Mouse (Mus musculus) heart, embryonic 12.5 days (tissue): Measurements from ENCODE around the gene Erf. TPM values are rescaled to one million over a fixed set of nuclear protein-coding genes. Genes with fewer than 3 reads are reported as not detected.

Source experiments
- ATAC-seq: fragments of 200-750 bp; cut with Nextera tagmentation; 2 replicates; pipeline ENCODE4 v1.8.0; 2017; ENCODE audit warnings: moderate TSS enrichment, moderate library complexity; ENCODE audit not compliant: insufficient number of reproducible peaks, low FRiP score
- H3K27ac ChIP-seq: fragments of 300-500 bp; sonication (generic); 2 replicates; pipeline ENCODE4 v1.5.1; 2016; ENCODE audit warnings: mild to moderate bottlenecking, moderate library complexity; ENCODE audit not compliant: poor library complexity, severe bottlenecking
- H3K27me3 ChIP-seq: fragments of 300-500 bp; sonication (generic); replicated peaks from 2 replicates; pipeline ENCODE4 v1.6.1; 2016; ENCODE audit warnings: mild to moderate bottlenecking, moderate library complexity
- H3K36me3 ChIP-seq: fragments of 300-500 bp; sonication (generic); 2 replicates; pipeline ENCODE4 v1.6.1; 2016; ENCODE audit warnings: mild to moderate bottlenecking, moderate library complexity
- H3K4me1 ChIP-seq: fragments of 300-500 bp; sonication (generic); replicated peaks from 2 replicates; pipeline ENCODE4 v1.6.1; 2016; ENCODE audit warnings: mild to moderate bottlenecking
- H3K4me2 ChIP-seq: fragments of 300-500 bp; sonication (generic); 2 replicates; pipeline ENCODE4 v1.6.1; 2016; ENCODE audit warnings: mild to moderate bottlenecking, moderate library complexity
- H3K4me3 ChIP-seq: fragments of 300-500 bp; sonication (generic); 2 replicates; pipeline ENCODE4 v1.5.1; 2016; ENCODE audit warnings: mild to moderate bottlenecking
- H3K9ac ChIP-seq: fragments of 300-500 bp; sonication (generic); 2 replicates; pipeline ENCODE4 v1.6.1; 2016; ENCODE audit warnings: mild to moderate bottlenecking, moderate library complexity
- H3K9me3 ChIP-seq: fragments of 300-500 bp; sonication (generic); replicated peaks from 2 replicates; pipeline ENCODE4 v1.6.1; 2016; ENCODE audit warnings: mild to moderate bottlenecking, moderate library complexity
- WGBS: fragments of 180-500 bp; shearing (Covaris S2); methylation state at CpG from one replicate; pipeline ENCODE4 v1.1.7; 2016; 5-methylcytosine and 5-hydroxymethylcytosine counted together
- polyA plus RNA-seq: library from polyadenylated mRNA; unstranded; fragments of >200 nt; fragmentation: Nextera tagmentation; extraction: Ambion mirVana; gene quantifications from 2 replicates; pipeline ENCODE4 v1.2.1, GENCODE M21; 2016

Gene Erf
- polyA plus RNA-seq, 1 experiment from 2014 or later: 17.6 TPM

GRCm38 (mm10) chr7:25272445-25273258 lies 22.1 kb upstream of the Erf start:
- H3K4me2 ChIP-seq: no peak overlapping the region
- H3K27ac ChIP-seq: no peak overlapping the region
- H3K9ac ChIP-seq: no peak overlapping the region
- no peaks in the 10 kb centered on the region for H3K27me3 ChIP-seq
- ATAC-seq: no peak
- no peak overlapping the region for H3K4me3 ChIP-seq
- no peaks in the 10 kb centered on the region for H3K9me3 ChIP-seq
- 81% methylated on average over 38 of the region's 38 CpGs for whole genome bisulfite sequencing
- peaks cover 39% of the 10 kb centered on the region for H3K36me3 ChIP-seq
- peaks cover 74% of the 10 kb centered on the region for H3K4me1 ChIP-seq

DNA sequence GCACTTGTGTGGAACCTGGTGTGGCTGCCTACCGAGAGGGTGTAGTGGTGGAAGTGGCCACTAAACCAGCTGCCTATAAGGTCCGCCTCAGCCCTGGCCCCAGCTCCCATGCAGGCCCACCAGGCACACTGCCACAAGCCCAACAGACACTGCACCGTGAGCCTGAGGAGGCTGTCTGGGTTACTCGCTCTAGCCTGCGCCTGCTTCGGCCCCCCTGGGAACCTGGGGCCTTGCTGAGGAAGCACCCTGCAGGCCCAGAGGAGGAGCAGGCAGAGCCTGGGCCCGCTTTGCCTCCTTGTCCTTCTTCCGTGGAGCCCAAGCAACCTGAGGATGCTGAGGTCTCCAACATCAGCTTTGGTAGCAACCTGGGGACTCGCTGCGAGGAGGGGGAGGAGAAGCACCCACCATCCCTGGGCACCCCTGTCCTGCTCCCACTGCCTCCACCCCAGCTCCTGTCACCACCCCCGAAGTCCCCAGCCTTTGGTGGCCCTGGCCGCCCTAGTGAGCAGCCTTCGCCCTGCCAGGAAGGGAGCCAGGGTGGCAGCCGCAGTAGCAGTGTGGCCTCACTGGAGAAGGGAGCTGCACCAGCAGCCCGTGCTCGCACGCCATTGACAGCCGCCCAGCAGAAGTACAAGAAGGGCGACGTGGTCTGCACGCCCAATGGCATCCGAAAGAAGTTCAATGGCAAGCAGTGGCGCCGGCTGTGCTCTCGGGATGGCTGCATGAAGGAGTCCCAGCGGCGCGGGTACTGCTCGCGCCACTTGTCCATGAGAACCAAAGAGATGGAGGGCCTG lies 21.3 kb upstream of the Erf start:
- Histone ChIP-seq H3K4me3 (no peak overlapping the region), H3K27me3 (no peaks in the 10 kb centered on the region), H3K4me2 (no peak overlapping the region), H3K9me3 (no peaks in the 10 kb centered on the region), H3K27ac (no peak overlapping the region), H3K4me1 (peaks cover 68% of the 10 kb centered on the region), H3K36me3 (peaks cover 39% of the 10 kb centered on the region), H3K9ac (no peak overlapping the region; the same call in 1 of the 2 replicates)
- no peak for ATAC-seq
- 83% methylated on average over 30 of the region's 30 CpGs for WGBS

DNA sequence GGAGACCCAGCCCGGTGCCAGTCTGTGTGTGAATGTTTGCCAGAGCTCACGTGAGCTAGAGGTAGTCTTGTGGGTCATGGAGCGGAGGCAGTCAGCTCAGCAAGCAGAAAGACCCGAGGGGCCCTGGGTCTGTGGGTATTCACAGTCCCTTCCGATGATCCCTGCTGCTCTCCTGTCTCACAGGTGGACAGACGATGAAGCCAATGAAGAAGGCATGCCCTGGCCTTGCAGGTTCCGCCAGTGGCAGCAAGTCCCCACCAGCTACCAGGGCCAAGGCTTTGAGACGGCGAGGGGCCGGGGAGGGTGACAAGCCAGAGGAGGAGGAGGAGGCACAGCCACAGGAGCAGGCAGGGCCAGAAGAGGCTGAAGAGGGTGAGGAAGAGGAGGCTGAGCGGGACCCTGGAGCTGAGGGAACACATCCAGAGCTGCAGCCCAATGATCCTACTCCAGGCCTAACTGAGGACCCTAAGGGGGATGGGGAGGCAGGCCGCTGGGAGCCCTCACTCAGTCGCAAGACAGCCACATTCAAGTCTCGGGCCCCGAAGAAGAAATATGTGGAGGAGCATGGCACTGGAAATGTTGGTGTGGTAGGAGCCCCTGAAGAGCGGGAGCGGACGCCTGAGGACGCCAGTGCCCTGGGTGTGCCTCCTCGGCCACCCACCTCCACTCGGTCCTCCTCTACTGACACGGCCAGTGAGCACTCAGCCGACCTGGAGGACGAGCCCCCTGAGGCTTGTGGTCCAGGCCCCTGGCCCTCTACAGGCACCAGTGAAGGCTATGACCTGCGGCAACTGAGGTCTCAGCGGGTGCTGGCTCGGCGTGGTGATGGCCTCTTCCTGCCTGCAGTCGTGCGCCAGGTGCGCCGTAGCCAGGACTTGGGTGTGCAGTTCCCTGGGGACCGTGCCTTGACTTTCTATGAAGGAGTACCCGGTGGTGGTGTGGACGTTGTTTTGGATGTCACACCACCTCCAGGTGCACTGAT lies 20.4 kb upstream of the Erf start:
- H3K4me2 ChIP-seq: no peak overlapping the region
- no peak overlapping the region for H3K9ac ChIP-seq
- H3K36me3 ChIP-seq: peaks cover 39% of the 10 kb centered on the region
- H3K27me3 ChIP-seq: no peaks in the 10 kb centered on the region
- H3K4me1 ChIP-seq: peaks cover 63% of the 10 kb centered on the region
- 88% methylated on average over 35 of the region's 35 CpGs for WGBS
- H3K27ac ChIP-seq: no peak overlapping the region
- H3K9me3 ChIP-seq: no peaks in the 10 kb centered on the region
- no peak for ATAC-seq
- H3K4me3 ChIP-seq: no peak overlapping the region

GRCm38 (mm10) chr7:25269545-25270271 lies 19.1 kb upstream of the Erf start:
- Histone ChIP-seq H3K9ac (peak overlapping the region; percentile 97), H3K4me1 (peaks cover 51% of the 10 kb centered on the region), H3K27ac (no peak overlapping the region)

GRCm38 (mm10) chr7:25269029-25269428 lies 18.5 kb upstream of the Erf start:
- Histone ChIP-seq H3K9me3 (no peaks in the 10 kb centered on the region), H3K36me3 (peaks cover 33% of the 10 kb centered on the region), H3K27me3 (no peaks in the 10 kb centered on the region), H3K4me3 (peak overlapping the region; percentile 93), H3K4me1 (peaks cover 44% of the 10 kb centered on the region), H3K27ac (peak overlapping the region; percentile 85), H3K9ac (peak overlapping the region; percentile 97), H3K4me2 (peak overlapping the region; percentile 82)
- 40% methylated on average over 4 of the region's 4 CpGs for WGBS
- ATAC-seq: no peak

More at GRCm38 (mm10) chr7:25269545-25270271, 19.1 kb upstream of the Erf start:
- no peak for ATAC-seq
- Histone ChIP-seq H3K4me3 (peak overlapping the region; percentile 93; the same call in 1 of the 2 replicates), H3K36me3 (peaks cover 34% of the 10 kb centered on the region), H3K4me2 (peak overlapping the region; percentile 82), H3K27me3 (no peaks in the 10 kb centered on the region), H3K9me3 (no peaks in the 10 kb centered on the region)
- 81% methylated on average over 8 of the region's 8 CpGs for WGBS

- H3K4me2 ChIP-seq: peak overlapping the region; percentile 82
- H3K4me1 ChIP-seq: peaks cover 40% of the 10 kb centered on the region
Measured at GRCm38 (mm10) chr7:25268588-25268987, 18.0 kb upstream of the Erf start.

DNA sequence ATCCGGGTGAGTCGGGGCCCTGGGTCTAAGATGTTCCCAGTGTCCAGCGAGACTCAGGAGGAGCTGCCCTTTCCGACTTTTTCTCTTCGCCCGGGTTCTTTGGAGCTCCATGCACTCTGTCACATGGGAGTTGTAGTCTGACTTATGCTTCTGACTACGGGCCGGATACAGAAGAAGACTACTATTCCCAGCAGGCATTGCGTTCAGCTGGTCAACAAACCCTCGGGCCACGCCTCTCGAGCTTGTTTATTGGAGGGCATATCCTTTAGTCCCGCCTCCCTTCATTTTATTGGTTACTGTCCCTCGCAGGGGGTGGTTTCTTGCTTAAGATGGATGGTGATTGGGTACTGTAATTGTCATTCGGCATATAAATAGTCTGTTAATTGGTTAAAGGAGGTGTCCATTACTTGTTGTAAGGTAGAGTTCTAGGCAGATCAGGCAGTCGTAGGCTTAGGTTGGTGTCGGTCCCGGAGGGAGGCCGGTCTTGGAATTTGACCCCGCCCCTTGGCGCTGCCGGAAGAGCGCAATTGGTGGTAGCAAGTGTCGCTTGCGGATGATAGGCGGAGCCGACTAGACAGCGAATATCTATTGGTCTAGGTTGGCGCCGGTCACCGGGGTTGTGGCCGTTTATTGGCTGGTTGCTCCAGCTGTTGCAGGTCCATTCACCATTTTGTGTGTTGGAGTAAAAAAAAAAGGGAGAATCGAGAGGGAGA lies 17.3 kb upstream of the Erf start:
- WGBS: under 1% methylated on average over 33 of the region's 33 CpGs
- ATAC-seq: peak; percentile 93
- H3K4me3 ChIP-seq: peak overlapping the region; percentile 93
- no peaks in the 10 kb centered on the region for H3K9me3 ChIP-seq
- peak overlapping the region; percentile 97 for H3K9ac ChIP-seq
- peak overlapping the region; percentile 85 for H3K27ac ChIP-seq
- peak overlapping the region; percentile 82 for H3K4me2 ChIP-seq
- peaks cover 33% of the 10 kb centered on the region for H3K4me1 ChIP-seq
- peaks cover 22% of the 10 kb centered on the region for H3K36me3 ChIP-seq
- H3K27me3 ChIP-seq: no peaks in the 10 kb centered on the region

More at GRCm38 (mm10) chr7:25268588-25268987, 18.0 kb upstream of the Erf start:
- Histone ChIP-seq H3K9me3 (no peaks in the 10 kb centered on the region), H3K27me3 (no peaks in the 10 kb centered on the region), H3K27ac (peak overlapping the region; percentile 85), H3K4me3 (peak overlapping the region; percentile 93), H3K36me3 (peaks cover 29% of the 10 kb centered on the region), H3K9ac (peak overlapping the region; percentile 97)
- no peak for ATAC-seq
- 3% methylated on average over 7 of the region's 7 CpGs for WGBS

- peak within 1 kb of the TSS; percentile 82 for H3K4me2 ChIP-seq
- peaks cover 28% of the 10 kb centered on the region for H3K4me1 ChIP-seq
- H3K27me3 ChIP-seq: no peaks in the 10 kb centered on the region
- peak within 1 kb of the TSS; percentile 85 for H3K27ac ChIP-seq
- H3K9me3 ChIP-seq: no peaks in the 10 kb centered on the region
- peak within 1 kb of the TSS; percentile 93 for H3K4me3 ChIP-seq
- ATAC-seq: peak; percentile 91
- peaks cover 17% of the 10 kb centered on the region for H3K36me3 ChIP-seq
- H3K9ac ChIP-seq: peak within 1 kb of the TSS; percentile 97
- 0% methylated on average over 29 of the region's 29 CpGs for WGBS
Measured at GRCm38 (mm10) chr7:25267301-25267750, 16.8 kb upstream of the Erf start, which contains the start of gene Cic. Gene Cic, plus strand, starts transcription at chr7:25267704.

DNA sequence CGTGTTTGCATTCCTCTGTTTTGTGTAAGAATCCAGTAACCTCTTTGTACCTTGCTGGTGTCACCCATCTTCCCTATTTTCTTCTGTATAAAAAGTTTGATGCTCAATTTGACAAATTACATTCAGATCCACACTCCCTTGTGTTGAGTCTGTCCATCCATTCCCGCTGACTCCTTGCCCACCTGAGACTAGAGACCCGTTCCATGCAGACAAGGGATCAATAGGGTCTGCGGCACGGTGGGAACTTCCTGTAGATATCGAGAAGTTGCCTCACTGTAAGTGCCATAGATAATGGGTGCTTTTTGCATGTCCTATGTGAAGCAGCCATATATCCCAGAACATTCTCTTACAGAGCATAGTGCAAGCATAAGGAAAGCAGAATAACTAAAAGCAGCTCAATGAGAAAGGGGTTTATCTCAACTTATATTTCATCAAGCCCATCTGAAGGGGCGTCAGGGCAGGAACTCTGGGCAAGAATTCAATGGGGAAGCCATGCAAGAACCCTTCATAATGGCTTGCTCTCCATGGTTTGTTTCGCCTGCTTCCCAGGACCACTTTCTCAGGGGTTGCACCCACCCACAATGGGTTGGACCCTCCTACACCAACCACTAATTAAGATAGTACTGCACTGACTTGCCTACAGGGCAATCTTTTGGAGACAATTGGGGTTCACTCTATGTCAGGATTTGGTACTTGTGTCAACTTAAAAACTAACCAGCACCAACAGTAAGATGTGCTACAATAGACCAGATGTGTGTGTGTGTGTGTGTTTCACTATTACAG lies 15.8 kb upstream of the Erf start:
- H3K4me3 ChIP-seq: no peak overlapping the region
- no peaks in the 10 kb centered on the region for H3K9me3 ChIP-seq
- H3K4me2 ChIP-seq: peak overlapping the region; percentile 67; the same call in 1 of the 2 replicates
- 71% methylated on average over 8 of the region's 8 CpGs for WGBS
- peaks cover 7% of the 10 kb centered on the region for H3K36me3 ChIP-seq
- peaks cover 24% of the 10 kb centered on the region for H3K4me1 ChIP-seq
- no peak for ATAC-seq
- no peaks in the 10 kb centered on the region for H3K27me3 ChIP-seq
- no peak overlapping the region for H3K9ac ChIP-seq
- H3K27ac ChIP-seq: no peak overlapping the region
